Mouse (Mus musculus) left cerebral cortex, adult 9 months (tissue): ENCODE data around the gene Irs1.

Source experiments
- DNase-seq, 2 experiments: peaks; one replicate each; pipeline ENCODE4 v3.0.0; 2022; ENCODE audit warnings: low spot score in 2 of 2

The Irs1 gene

GRCm38 (mm10) chr1:82291151-82291797, at the start of gene Irs1:
Gene Irs1 (minus strand): TSS chr1:82291416.
- DNase-seq: peak; percentile 78 to 87

GRCm38 (mm10) chr1:82334506-82334905, 43.3 kb upstream of the Irs1 start:
- DNase-seq: no peak

GRCm38 (mm10) chr1:82329954-82330247, 38.7 kb upstream of the Irs1 start:
- DNase-seq: no peak

GRCm38 (mm10) chr1:82329237-82329953, 38.2 kb upstream of the Irs1 start:
- DNase-seq: no peak

GRCm38 (mm10) chr1:82328033-82328775, 37.0 kb upstream of the Irs1 start:
- DNase-seq: no peak

GRCm38 (mm10) chr1:82326120-82326519, 34.9 kb upstream of the Irs1 start:
- no peak for DNase-seq

- DNase-seq: no peak
Measured at GRCm38 (mm10) chr1:82324131-82324785, 33.0 kb upstream of the Irs1 start.

GRCm38 (mm10) chr1:82321441-82321840, 30.2 kb upstream of the Irs1 start:
- no peak for DNase-seq

GRCm38 (mm10) chr1:82320864-82321263, 29.6 kb upstream of the Irs1 start:
- DNase-seq: no peak

GRCm38 (mm10) chr1:82320456-82320855, 29.2 kb upstream of the Irs1 start:
- peak; percentile 3 to 9 for DNase-seq

- DNase-seq: peak in 1 of 2 experiments; percentile 2
Measured at GRCm38 (mm10) chr1:82316746-82317126, 25.5 kb upstream of the Irs1 start.

- DNase-seq: peak; percentile 94 to 98
Measured at GRCm38 (mm10) chr1:82316111-82316745, 25.0 kb upstream of the Irs1 start, which contains the start of gene Rhbdd1. Gene Rhbdd1 (plus strand): TSS chr1:82316452.

GRCm38 (mm10) chr1:82304483-82304882, 13.3 kb upstream of the Irs1 start:
- DNase-seq: no peak

- DNase-seq: no peak
Measured at GRCm38 (mm10) chr1:82298586-82298985, 7.4 kb upstream of the Irs1 start.

- peak in 1 of 2 experiments; percentile 48 for DNase-seq
Measured at GRCm38 (mm10) chr1:82294102-82294501, 2.9 kb upstream of the Irs1 start.

GRCm38 (mm10) chr1:82292771-82293170, 1.6 kb upstream of the Irs1 start:
- DNase-seq: peak in 1 of 2 experiments; percentile 83

- peak in 1 of 2 experiments; percentile 14 for DNase-seq
Measured at GRCm38 (mm10) chr1:82291930-82292712, 905 bp upstream of the Irs1 start.

GRCm38 (mm10) chr1:82290723-82291150, 479 bp downstream of the Irs1 start:
- DNase-seq: peak in 1 of 2 experiments; percentile 84

GRCm38 (mm10) chr1:82289990-82290681, 1.1 kb downstream of the Irs1 start:
- DNase-seq: peak in 1 of 2 experiments; percentile 75
